Mouse (Mus musculus) megakaryocyte, embryonic 14.5 days (primary cell): ENCODE results near the gene Ugt2b37.

ENCODE experiments used
- FLI1 ChIP-seq: IDR thresholded peaks from 2 replicates; pipeline ENCODE4 v1.6.1; 2012; ENCODE audit warnings: low read length, inconsistent platforms, mixed read lengths
- GATA1 ChIP-seq: IDR thresholded peaks from 3 replicates; pipeline ENCODE4 v1.6.1; 2012; ENCODE audit warnings: mixed read lengths, low read length, inconsistent platforms, borderline replicate concordance

DNA sequence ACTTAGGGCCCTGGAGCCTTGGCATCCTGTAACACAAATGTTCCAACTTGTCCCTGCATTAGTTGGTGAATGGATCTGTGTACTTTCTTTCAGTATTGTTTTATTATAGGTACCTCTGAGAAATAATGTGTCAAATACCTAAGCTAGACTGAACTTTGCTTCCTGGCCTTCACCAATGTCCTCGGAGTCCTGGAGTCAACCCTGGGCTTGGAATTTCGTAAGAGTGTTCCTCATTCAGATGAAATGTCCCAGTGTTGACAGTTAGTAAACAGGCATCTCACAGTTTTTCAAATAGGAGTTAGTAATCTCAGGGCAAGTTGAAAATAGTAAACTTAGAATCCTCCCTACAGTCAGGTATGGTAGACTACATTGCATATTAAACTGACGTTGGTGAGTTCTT is 1.2 kb upstream of the Ugt2b37 start:
- no peak for TF ChIP-seq GATA1
- no peak for TF ChIP-seq FLI1
